Mouse (Mus musculus): ENCODE measurements at regions not wholly inside any gene's neighbourhood (a gene's known extent, or its start where the extent isn't known, plus 50 kb on each side); places are given as distances from the start of the nearest gene placed in this dataset.

DNA sequence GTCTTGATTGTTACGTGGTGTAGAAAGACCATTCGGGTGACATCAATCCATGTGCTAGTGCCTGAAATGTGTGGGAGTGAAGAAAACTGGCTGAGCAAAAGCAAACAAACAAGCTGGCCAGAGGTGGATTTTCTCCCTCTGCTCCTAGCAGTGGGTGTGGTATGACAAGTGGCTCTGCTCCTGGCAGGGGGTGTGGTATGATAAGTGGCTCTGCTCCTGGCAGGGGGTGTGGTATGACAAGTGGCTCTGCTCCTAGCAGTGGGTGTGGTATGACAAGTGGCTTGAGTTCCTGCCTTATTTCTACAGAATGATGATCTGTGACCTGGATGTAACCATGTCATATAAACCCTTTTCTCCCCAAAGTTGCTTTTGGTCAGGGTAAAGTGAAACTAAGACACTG is 108.8 kb upstream of the Ldah start:
- TF ChIP-seq CTCF (IDR thresholded peaks at IDR 0.05; ENCODE audit: borderline replicate concordance, extremely low read depth, insufficient read depth, insufficient read length) (no peak), POLR2A (IDR thresholded peaks at IDR 0.05; ENCODE audit: borderline replicate concordance, extremely low read depth, insufficient read depth, insufficient read length, poor library complexity, severe bottlenecking) (no peak)
- DNase-seq (ENCODE audit: low read depth) = no peak

DNA sequence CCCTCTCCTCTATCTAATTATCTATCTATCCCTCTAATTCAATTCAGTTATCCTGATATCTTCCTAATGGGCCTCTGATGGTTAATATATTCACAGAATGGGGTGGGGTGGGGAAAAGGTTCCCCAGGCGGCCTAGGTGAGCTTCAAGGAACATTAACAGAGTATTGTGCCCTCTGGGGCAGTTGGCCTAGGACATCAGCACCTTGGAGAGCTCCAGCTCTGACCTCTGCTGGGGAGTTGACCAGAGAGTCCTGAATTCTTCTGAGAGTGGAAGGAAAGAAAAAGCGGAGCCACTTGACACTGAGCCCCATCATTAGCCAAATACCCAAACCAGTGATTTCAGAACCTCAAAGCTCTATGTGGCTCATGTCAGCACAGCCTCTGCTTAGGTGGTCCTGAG is 108.1 kb upstream of the Ldah start:
- no peak for TF ChIP-seq POLR2A (IDR thresholded peaks at IDR 0.05; ENCODE audit: borderline replicate concordance, extremely low read depth, insufficient read depth, insufficient read length, poor library complexity, severe bottlenecking)
- TF ChIP-seq CTCF (IDR thresholded peaks at IDR 0.05; ENCODE audit: borderline replicate concordance, extremely low read depth, insufficient read depth, insufficient read length) = no peak
- no peak for DNase-seq (ENCODE audit: low read depth)

- peak; percentile 33 for DNase-seq (ENCODE audit: low read depth)
- TF ChIP-seq CTCF (IDR thresholded peaks at IDR 0.05; ENCODE audit: borderline replicate concordance, extremely low read depth, insufficient read depth, insufficient read length) (no peak), POLR2A (IDR thresholded peaks at IDR 0.05; ENCODE audit: borderline replicate concordance, extremely low read depth, insufficient read depth, insufficient read length, poor library complexity, severe bottlenecking) (no peak)
Observed at GRCm38 (mm10) chr12:8101837-8102236, 106.1 kb upstream of the Ldah start.

DNA sequence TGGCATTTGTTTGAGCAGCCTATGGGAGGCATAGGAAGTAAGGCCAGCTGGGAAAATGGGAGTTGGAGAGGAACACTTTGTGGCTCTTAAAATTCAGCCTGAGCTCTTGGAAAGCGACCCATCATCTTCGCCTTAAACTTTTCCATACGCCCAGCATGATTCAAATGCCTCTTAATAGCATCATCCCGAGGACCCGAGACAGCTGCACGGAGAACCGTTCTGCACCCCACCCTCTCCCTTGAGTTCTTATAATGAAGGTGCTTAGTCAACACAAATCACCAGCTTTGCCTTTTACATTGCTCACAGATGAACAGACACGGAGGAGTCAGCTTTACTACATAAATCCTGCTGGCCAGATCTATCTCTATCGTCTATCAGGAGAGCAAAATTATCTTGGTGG is 104.6 kb upstream of the Ldah start:
- DNase-seq (ENCODE audit: low read depth) = no peak
- TF ChIP-seq CTCF (IDR thresholded peaks at IDR 0.05; ENCODE audit: borderline replicate concordance, extremely low read depth, insufficient read depth, insufficient read length) (no peak), POLR2A (IDR thresholded peaks at IDR 0.05; ENCODE audit: borderline replicate concordance, extremely low read depth, insufficient read depth, insufficient read length, poor library complexity, severe bottlenecking) (no peak)

DNA sequence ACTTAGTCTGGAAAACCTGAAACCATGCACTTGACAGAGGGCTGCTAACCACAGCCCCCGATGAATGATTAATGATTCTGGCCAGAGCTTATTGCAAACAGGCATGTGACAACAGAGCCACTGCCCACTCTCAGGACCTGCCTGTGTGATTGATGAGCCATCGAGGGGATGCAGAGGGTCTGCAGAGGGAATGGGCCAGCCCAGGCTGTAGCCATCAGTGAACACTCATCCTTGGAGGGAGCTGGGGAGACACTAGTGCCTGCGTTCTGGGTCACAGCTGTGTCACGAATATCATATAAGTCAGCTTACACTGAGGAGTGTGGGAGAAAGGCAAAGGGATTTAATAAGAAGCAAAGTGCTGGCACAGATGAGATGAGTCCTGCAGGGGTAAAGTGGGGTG is 100.8 kb upstream of the Ldah start:
- TF ChIP-seq CTCF (IDR thresholded peaks at IDR 0.05; ENCODE audit: borderline replicate concordance, extremely low read depth, insufficient read depth, insufficient read length) (no peak), POLR2A (IDR thresholded peaks at IDR 0.05; ENCODE audit: borderline replicate concordance, extremely low read depth, insufficient read depth, insufficient read length, poor library complexity, severe bottlenecking) (no peak)
- DNase-seq (ENCODE audit: low read depth) = no peak

DNA sequence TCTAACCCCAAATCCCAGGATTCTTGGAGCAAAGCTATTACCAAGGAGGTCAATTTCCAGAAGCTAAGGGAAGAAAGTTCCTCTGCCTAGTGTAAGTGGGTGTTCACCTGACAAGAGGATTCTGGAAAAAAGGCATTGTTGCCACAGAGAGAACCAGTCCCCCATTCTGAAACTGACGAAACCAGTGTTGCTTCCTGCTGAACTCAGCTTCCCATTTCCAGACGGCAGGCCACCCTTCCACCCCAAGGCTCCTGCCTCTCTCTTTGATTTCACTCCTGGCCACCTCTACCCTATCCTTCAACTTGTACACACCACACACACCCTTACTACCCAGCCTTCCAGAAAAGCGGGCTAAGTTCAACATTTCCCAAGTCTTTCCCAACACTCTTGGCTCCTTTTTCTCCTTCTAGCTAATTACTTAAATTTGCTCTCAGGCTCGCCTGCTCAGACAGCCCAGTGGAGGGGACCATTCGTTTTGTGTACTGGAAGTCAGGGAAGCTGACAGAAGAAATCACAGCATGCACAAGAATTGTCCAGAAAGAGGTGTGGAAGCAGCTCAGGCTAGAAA is 98.6 kb upstream of the Ldah start:
- DNase-seq (ENCODE audit: low read depth) = no peak
- TF ChIP-seq POLR2A (IDR thresholded peaks at IDR 0.05; ENCODE audit: borderline replicate concordance, extremely low read depth, insufficient read depth, insufficient read length, poor library complexity, severe bottlenecking) = no peak
- TF ChIP-seq CTCF (IDR thresholded peaks at IDR 0.05; ENCODE audit: borderline replicate concordance, extremely low read depth, insufficient read depth, insufficient read length) = no peak

GRCm38 (mm10) chr12:8109876-8110275 is 98.0 kb upstream of the Ldah start:
- DNase-seq (ENCODE audit: low read depth) = no peak
- no peak for TF ChIP-seq CTCF (IDR thresholded peaks at IDR 0.05; ENCODE audit: borderline replicate concordance, extremely low read depth, insufficient read depth, insufficient read length)
- TF ChIP-seq POLR2A (IDR thresholded peaks at IDR 0.05; ENCODE audit: borderline replicate concordance, extremely low read depth, insufficient read depth, insufficient read length, poor library complexity, severe bottlenecking) = no peak

DNA sequence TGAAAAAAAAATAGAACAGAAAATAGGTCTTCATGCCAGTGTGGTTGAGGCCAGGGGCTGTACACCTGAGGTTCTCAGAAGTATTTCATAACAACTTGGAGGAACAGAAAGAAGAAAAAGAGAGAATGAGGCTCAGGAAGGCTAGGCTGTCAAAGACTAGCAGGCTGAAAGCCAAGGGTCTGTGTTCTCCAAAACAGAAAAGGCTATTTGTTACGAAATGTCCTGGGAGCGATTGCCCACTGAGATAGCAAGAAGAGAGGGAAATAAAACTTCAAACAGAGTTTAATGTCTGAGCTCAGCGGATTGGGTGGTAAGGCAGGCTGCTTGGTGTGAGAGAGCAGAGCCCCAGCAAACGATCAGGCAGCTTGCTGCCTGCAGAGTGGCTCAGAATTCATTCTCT is 97.6 kb upstream of the Ldah start:
- DNase-seq (ENCODE audit: low read depth) = no peak
- TF ChIP-seq POLR2A (IDR thresholded peaks at IDR 0.05; ENCODE audit: borderline replicate concordance, extremely low read depth, insufficient read depth, insufficient read length, poor library complexity, severe bottlenecking) (no peak), CTCF (IDR thresholded peaks at IDR 0.05; ENCODE audit: borderline replicate concordance, extremely low read depth, insufficient read depth, insufficient read length) (no peak)

- no peak for DNase-seq (ENCODE audit: low read depth)
- TF ChIP-seq CTCF (IDR thresholded peaks at IDR 0.05; ENCODE audit: borderline replicate concordance, extremely low read depth, insufficient read depth, insufficient read length) = no peak
- TF ChIP-seq POLR2A (IDR thresholded peaks at IDR 0.05; ENCODE audit: borderline replicate concordance, extremely low read depth, insufficient read depth, insufficient read length, poor library complexity, severe bottlenecking) = no peak
Observed at GRCm38 (mm10) chr12:8111484-8111883, 96.4 kb upstream of the Ldah start.

GRCm38 (mm10) chr12:8155566-8155965 is 52.3 kb upstream of the Ldah start:
- TF ChIP-seq POLR2A (IDR thresholded peaks at IDR 0.05; ENCODE audit: borderline replicate concordance, extremely low read depth, insufficient read depth, insufficient read length, poor library complexity, severe bottlenecking) (no peak), CTCF (IDR thresholded peaks at IDR 0.05; ENCODE audit: borderline replicate concordance, extremely low read depth, insufficient read depth, insufficient read length) (no peak)
- no peak for DNase-seq (ENCODE audit: low read depth)
